Mouse (Mus musculus) T-cell, adult 2 months (primary cell): Measurements from ENCODE around the gene Dpyd.

ENCODE experiments used
- DNase-seq: peaks from one replicate; pipeline ENCODE4 v3.0.0; 2022; ENCODE audit warnings: low spot score

The Dpyd gene

GRCm38 (mm10) chr3:118676052-118676777 lies 114.3 kb downstream of the Dpyd start:
- DNase-seq, result no peak

DNA sequence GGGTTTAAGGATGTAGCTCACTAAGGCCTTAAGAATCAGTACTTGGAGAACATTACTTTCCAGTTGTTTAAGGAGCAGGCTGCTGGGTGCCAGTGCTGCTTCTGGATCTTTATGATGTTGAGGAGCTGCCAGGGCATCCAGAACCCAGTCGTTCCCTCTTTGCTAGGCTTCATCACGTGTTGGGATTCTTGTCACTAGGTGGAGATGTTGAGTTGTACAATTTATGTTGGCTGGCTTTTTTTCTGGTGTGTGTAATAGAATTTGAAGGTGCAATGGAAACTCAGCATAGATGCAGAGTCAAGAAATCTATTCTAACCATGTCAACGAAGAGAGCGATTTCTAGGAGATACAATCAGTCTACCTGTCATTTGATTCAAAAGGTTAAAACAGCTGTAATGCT lies 118.9 kb downstream of the Dpyd start:
- no peak for DNase-seq

GRCm38 (mm10) chr3:118750269-118750668 lies 188.3 kb downstream of the Dpyd start:
- no peak for DNase-seq

GRCm38 (mm10) chr3:118753623-118754022 lies 191.7 kb downstream of the Dpyd start:
- DNase-seq, result no peak

DNA sequence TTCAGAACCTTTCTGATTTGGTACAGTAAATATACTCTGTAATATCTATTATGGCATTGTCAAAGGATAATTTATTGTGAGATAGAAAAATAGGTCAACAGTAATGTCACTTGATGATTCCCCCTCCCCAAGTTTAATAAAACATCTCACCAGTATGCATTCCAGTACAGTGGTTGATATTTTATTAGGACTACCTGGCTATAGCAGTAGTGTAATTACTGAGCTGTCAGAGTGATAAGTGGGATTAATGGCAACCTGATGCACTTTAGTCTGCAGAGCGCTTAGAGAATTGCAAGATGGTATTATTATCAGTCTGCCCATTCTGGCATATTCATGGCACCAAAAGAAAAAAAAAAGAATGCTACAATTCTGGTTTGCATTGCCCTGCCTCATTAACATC lies 194.2 kb downstream of the Dpyd start:
- no peak for DNase-seq

DNA sequence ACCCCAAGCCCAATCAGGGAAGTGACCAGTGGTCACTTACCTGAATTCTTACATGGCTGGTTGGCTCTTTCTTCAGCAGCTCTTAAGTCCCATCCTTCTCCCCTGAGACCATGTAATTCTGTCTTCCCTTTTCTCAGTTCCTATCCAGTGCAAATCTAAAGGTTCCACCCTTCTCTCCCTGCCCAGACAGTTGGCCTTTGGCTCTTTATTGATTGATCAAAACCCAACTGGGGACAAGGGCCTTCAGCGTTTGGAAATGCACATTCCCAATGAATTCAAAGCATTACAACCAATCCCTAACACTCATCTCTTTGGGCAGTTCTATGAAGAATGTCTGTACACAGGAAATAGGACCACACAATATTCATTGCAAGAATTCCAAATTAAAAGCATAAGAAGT lies 251.0 kb downstream of the Dpyd start:
- DNase-seq, result no peak

GRCm38 (mm10) chr3:118850613-118851527 lies 288.9 kb downstream of the Dpyd start:
- no peak for DNase-seq

DNA sequence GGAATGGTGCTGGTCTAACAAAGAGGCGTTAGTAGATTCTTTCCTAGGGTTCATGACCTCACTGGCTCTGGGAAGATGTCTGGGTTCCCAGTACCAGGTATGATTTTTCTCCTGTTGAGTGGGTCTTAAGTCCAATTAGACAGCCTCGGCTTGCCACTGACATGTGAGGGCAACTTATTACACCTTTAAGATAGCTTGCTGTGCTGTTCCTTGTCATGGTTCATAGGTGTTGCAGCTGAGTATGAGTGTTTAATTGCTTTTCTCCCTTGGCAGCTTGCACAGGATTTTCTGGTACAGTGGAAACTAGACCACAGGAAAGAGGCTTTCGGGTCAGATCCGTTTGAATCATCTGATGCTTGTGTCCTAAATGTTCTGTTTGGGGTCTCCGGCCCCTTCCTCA lies 290.8 kb downstream of the Dpyd start:
- DNase-seq, result no peak

DNA sequence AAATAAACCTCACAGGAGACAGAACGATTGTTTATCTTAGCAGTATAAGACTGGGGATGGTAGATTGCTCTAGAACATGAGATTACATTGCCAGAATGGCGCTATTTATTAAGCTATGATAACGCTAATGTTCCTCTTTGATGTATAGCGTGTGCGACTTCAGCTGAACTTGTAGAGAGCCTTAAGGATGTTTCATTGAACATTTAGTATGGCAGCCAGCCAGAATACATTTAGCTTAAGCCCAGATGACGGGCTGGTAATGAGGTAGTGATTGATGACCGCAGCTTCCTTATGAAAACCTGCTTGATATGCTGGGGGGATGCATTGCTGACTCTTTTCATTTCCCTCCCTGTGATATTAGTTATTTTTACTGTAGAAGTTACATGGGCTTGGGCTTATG lies 293.5 kb downstream of the Dpyd start:
- no peak for DNase-seq

DNA sequence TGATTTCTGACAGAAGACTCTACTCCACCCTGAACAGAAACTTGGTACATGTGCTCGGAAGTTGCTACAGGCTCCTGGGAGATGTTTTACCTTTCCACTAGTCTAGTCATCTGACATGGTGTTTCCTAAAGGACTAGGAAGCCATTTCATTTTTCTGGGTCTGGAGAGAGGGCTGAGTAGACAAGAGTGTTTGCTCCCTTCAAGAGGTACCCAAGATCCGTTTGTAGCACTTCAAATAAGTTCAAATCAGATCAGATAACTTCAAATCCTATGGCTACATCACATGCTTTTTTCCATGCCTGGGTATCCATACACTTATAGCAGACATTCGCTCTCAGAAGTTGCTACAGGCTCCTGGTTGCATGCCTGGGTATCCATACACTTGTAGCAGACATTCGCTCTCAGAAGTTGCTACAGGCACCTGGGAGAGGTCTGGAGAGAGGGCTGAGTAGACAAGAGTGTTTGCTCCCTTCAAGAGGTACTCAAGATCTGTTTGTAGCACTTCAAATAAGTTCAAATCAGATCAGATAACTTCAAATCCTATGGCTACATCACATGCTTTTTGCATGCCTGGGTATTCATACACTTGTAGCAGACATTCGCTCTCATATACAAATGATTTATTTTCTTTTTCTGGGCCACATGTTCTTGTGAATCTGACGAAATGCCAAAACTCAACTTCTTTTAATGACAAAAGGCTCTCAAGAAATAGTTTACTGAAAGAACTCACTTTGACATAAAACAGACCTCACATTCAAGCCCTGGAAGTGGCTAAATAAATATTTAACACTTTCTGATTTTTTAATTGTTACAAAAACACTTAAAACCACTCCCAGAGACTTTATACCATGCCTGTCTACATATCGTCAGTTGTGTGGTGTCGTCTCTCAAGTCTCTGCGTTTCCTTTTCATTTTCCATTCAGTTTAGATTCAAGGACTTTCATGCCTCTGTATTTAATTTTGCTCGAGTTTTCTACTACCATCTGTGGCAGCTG lies 307.5 kb downstream of the Dpyd start:
- no peak for DNase-seq

GRCm38 (mm10) chr3:118875871-118876270 lies 313.9 kb downstream of the Dpyd start:
- DNase-seq, result no peak

DNA sequence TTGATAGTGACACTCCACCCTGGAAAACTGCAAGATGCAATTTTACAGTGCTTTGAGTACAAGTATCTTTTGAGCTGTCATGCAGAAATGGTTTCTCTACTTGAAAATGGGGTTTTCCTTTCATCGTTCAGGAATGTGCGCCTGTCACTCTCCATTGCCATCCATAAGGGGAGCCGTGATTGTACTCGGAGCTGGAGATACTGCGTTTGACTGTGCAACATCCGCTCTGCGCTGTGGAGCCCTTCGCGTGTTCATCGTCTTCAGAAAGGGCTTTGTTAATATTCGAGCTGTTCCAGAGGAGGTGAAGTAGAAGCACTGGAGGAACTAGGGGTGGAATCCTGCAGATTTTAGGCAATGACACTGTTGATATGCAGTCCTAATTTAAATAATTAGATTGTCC lies 337.1 kb downstream of the Dpyd start:
- DNase-seq, result no peak

GRCm38 (mm10) chr3:118991312-118991711 lies 429.4 kb downstream of the Dpyd start:
- no peak for DNase-seq

GRCm38 (mm10) chr3:118991793-118992192 lies 429.9 kb downstream of the Dpyd start:
- no peak for DNase-seq

- no peak for DNase-seq
Measured at GRCm38 (mm10) chr3:119021255-119021654, 459.3 kb downstream of the Dpyd start.

DNA sequence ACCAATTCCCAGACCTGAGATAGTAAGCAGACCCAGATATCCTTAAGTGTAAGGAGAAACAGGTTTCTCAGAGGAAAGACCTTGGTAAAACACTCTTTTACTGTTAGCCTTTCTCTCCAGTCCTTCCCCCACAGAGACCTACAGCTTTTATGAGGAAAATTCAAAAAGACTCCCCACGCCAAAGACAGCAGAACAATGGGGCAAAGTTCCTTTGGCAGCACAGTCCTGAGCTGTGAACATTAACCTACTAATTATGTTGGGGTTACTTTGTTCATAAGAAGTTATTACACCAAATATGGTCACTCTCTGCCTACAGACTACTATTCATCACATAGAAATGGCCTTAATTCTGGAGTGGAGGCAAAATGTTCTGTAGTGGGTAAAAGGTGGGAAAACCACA lies 480.7 kb downstream of the Dpyd start:
- no peak for DNase-seq

- no peak for DNase-seq
Measured at GRCm38 (mm10) chr3:119056144-119056543, 494.2 kb downstream of the Dpyd start.

DNA sequence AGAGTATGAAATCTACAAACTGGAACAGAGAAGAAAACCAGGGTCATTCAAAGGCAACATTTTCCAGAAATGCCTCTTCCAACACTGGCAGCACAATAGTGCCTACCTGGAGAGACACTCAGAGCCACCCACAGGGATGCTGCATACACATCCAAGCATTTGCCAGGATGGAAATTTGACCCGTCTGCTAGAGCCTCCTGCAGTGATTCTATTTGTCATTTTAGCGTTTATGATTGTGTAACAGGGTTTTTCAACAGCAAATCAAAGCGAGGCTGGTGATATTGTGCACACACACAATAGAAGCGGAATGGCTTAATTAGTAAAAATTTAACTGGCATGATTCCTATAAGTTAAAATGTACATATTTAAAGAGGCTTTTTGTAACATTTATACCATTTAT lies 501.3 kb downstream of the Dpyd start:
- DNase-seq, result no peak

DNA sequence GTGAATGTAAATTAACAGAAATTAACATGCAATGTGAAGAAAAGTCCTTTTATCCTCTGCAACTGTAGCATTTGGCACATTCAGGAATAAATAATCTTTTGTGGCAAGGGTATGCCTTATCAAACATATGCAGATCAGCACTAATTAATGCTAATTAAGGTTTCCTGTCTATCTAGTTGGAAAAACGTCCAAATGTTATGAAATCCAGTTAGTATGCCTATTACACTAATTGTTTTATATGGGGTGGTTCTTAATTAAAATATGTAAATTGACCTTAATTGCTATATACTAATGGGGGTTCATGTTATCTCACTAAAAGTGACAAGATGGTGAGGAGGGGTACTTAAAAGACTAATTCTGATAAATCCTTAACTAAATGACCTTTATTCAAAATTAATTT lies 501.7 kb downstream of the Dpyd start:
- no peak for DNase-seq

DNA sequence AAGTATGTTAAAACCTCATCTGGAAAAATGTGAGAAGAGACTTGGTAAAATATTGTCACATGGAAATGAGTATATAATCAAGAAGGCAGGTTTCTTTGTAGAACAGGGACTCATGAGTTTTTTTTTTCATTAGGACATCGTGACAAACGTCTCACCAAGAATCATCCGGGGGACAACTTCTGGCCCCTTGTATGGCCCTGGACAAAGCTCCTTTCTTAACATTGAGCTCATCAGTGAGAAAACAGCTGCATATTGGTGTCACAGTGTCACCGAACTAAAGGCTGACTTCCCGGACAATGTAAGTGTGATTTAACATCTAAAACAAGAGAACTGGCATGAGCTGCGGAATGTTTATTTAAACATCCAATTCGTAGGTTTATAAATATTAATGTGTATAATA lies 502.8 kb downstream of the Dpyd start:
- no peak for DNase-seq

GRCm38 (mm10) chr3:119067221-119067620 lies 505.3 kb downstream of the Dpyd start:
- no peak for DNase-seq

- no peak for DNase-seq
Measured at GRCm38 (mm10) chr3:119086618-119087017, 524.7 kb downstream of the Dpyd start.
